Mouse (Mus musculus) olfactory bulb, adult 2 months (tissue): ENCODE data around the gene Cdca4. TPM values are rescaled to one million over a fixed set of nuclear protein-coding genes. Genes with fewer than 3 reads are reported as not detected.

Source experiments
- H3K27ac ChIP-seq: fragments of 200-500 bp; 2 replicates; pipeline ENCODE4 v1.5.1; 2012; ENCODE audit warnings: low read depth, low read length; ENCODE audit not compliant: insufficient read depth
- H3K4me1 ChIP-seq: fragments of 200-500 bp; 2 replicates; pipeline ENCODE4 v1.6.1; 2012; ENCODE audit warnings: low read length; ENCODE audit not compliant: control insufficient read depth, insufficient read depth
- H3K4me3 ChIP-seq: fragments of 200-500 bp; 2 replicates; pipeline ENCODE4 v1.5.1; 2012; ENCODE audit warnings: mild to moderate bottlenecking, low read depth, low read length, moderate library complexity; ENCODE audit not compliant: insufficient read depth
- CTCF ChIP-seq: fragments of 200-500 bp; IDR thresholded peaks from 2 replicates; pipeline ENCODE4 v1.5.1; 2012; ENCODE audit warnings: low read depth, mild to moderate bottlenecking, low read length, moderate library complexity; ENCODE audit not compliant: insufficient read depth
- POLR2A ChIP-seq: fragments of 200-500 bp; IDR thresholded peaks from 2 replicates; pipeline ENCODE4 v1.6.1; 2012; ENCODE audit warnings: mild to moderate bottlenecking, low read depth, low read length, moderate library complexity; ENCODE audit not compliant: insufficient read depth
- WGBS: fragments of 180-500 bp; shearing (Covaris S2); methylation state at CpG from one replicate; pipeline ENCODE4 v1.1.7; 2018; 5-methylcytosine and 5-hydroxymethylcytosine counted together
- polyA plus RNA-seq: library from polyadenylated mRNA; stranded (reverse); fragments of >200 nt; gene quantifications from 2 replicates; pipeline ENCODE4 v1.2.4, GENCODE M21; 2012; ENCODE audit warnings: low replicate concordance; ENCODE audit not compliant: missing spikeins, insufficient read depth, insufficient read length

Cdca4 gene
- polyA plus RNA-seq, 1 experiment = not detected

DNA sequence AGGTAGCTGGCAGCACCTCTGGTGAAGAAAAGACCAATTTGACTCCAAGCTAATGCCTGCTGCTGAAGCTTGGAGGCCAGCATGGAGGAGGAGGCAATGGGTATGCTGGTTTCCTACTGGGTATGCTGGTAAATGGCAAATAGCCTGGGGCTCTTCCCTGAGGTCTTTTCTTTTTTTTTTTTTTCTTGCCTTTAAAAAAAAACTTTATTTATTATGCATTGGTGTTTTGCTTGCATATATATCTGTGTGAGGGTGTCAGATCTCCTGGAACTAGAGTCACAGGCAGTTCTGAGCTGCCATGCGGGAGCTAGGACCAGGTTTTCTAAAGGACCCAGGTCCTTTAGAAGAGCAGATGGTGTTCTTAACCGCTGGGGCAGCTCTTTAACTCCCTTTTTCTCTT, 42.0 kb upstream of the Cdca4 start:
- Histone ChIP-seq H3K27ac (no peak overlapping the region), H3K4me1 (peaks cover 14% of the 10 kb centered on the region), H3K4me3 (no peak overlapping the region)
- WGBS = 93% methylated on average over 2 of the region's 2 CpGs
- TF ChIP-seq CTCF (no peak), POLR2A (no peak)

GRCm38 (mm10) chr12:112870775-112871174, 41.6 kb upstream of the Cdca4 start:
- H3K27ac ChIP-seq = no peak overlapping the region
- no peak overlapping the region for H3K4me3 ChIP-seq
- whole genome bisulfite sequencing = 73% methylated on average over 13 of the region's 13 CpGs
- peaks cover 9% of the 10 kb centered on the region for H3K4me1 ChIP-seq
- no peak for TF ChIP-seq CTCF

GRCm38 (mm10) chr12:112869783-112870204, 40.6 kb upstream of the Cdca4 start:
- no peak for TF ChIP-seq POLR2A
- TF ChIP-seq CTCF = no peak
- Histone ChIP-seq H3K4me3 (no peak overlapping the region), H3K4me1 (peaks cover 7% of the 10 kb centered on the region), H3K27ac (no peak overlapping the region)
- WGBS = 42% methylated on average over 16 of the region's 16 CpGs

DNA sequence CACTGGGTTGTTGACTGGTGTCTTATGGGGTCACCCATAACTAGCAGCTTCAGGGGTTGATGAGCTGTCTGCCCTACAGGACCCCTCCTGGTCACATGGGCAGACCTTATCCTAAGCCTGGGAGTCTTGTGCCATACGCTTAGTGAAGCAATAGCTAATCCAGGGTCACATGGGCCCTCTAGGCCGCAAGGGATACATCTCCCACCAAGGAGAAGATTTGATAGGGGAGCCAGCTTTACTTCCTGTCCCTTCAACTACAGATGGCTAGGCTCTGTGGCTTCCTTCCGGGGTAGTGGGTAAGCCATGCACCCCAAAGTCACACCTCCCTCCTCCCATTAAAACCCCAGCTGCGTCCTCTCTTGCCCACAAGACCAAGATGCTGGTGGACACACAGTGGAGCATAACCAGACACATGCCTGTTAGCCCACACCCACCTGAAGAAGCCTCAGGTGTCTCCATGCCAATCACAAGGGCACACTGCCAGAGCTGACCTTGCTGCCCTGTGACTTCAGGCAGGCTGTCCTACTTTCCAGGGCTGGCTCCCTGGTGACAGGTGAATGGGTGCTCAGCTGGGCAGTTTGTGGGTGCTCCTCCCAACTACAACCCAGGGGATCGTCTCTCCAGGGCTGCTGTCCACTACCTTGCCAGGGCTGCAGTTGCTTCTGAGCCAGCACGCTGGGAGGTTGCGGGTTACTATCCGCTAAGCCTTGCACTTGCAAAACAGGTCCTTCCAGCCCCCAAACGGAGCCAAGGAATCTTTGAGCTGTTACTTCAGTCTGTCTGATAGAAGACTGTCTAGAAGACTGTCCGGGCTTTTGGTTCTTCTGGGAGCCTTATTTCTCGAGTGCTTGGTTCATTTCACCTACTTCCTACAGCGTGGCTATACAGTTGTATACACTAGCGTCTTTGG, 39.2 kb upstream of the Cdca4 start, which contains the start of gene Gpr132:
Gene Gpr132 (minus strand): TSS at position 51 of the 910 bp plus-strand sequence.
- no peak within 1 kb of the TSS for H3K27ac ChIP-seq
- 77% methylated on average over 13 of the region's 13 CpGs for WGBS
- no peak within 1 kb of the TSS for H3K4me3 ChIP-seq
- H3K4me1 ChIP-seq = peaks cover 4% of the 10 kb centered on the region
- no peak for TF ChIP-seq POLR2A
- TF ChIP-seq CTCF = no peak

GRCm38 (mm10) chr12:112867106-112867674, 38.0 kb upstream of the Cdca4 start:
- Histone ChIP-seq H3K4me1 (peaks cover 4% of the 10 kb centered on the region), H3K4me3 (no peak overlapping the region), H3K27ac (no peak overlapping the region)
- 92% methylated on average over 7 of the region's 7 CpGs for WGBS
- TF ChIP-seq POLR2A (no peak), CTCF (no peak)

GRCm38 (mm10) chr12:112866467-112867080, 37.4 kb upstream of the Cdca4 start:
- peaks cover 4% of the 10 kb centered on the region for H3K4me1 ChIP-seq
- no peak for TF ChIP-seq CTCF
- no peak for TF ChIP-seq POLR2A
- H3K27ac ChIP-seq = no peak overlapping the region
- WGBS = 63% methylated on average over 8 of the region's 8 CpGs
- H3K4me3 ChIP-seq = no peak overlapping the region

- H3K27ac ChIP-seq = no peak overlapping the region
- 90% methylated on average over 7 of the region's 7 CpGs for WGBS
- TF ChIP-seq CTCF (no peak), POLR2A (no peak)
- peaks cover 3% of the 10 kb centered on the region for H3K4me1 ChIP-seq
- H3K4me3 ChIP-seq = no peak overlapping the region
Measured at GRCm38 (mm10) chr12:112864804-112865203, 35.6 kb upstream of the Cdca4 start.

GRCm38 (mm10) chr12:112861911-112862321, 32.7 kb upstream of the Cdca4 start:
- TF ChIP-seq CTCF = no peak
- no peak for TF ChIP-seq POLR2A
- Histone ChIP-seq H3K4me3 (no peak overlapping the region), H3K27ac (no peak overlapping the region), H3K4me1 (no peaks in the 10 kb centered on the region; the same call in 1 of the 2 replicates)
- WGBS = 83% methylated on average over 9 of the region's 9 CpGs

DNA sequence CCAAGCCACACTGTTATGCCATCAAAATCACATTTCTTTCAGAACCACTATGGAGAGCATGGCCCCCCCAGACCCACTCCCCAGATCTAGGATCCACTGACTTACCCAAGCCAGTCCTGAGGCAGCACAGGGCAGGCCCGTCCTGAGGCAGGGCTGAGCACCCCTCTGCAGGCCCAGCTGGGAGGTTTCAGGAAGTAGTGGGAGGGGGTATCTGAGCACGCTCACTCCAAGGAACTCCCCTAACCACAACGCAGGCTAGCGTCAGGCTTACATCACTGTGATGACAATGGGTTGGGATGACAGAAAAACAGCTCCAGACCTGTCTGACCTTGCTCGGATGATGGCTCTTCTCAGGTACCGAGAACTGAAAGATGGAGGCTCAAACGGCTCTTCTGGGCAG, 31.5 kb upstream of the Cdca4 start:
- TF ChIP-seq POLR2A (no peak), CTCF (no peak)
- Histone ChIP-seq H3K4me1 (no peaks in the 10 kb centered on the region), H3K4me3 (no peak overlapping the region), H3K27ac (no peak overlapping the region)
- 84% methylated on average over 7 of the region's 7 CpGs for WGBS
